Mouse (Mus musculus): Measurements from ENCODE around the gene Mxd4. TPM values are rescaled to one million over a fixed set of nuclear protein-coding genes. Genes with fewer than 3 reads are reported as not detected.

Gene Mxd4
- polyA plus RNA-seq, 1 experiment from 2014 or later = 38.1 TPM

- Histone ChIP-seq H3K4me1 (no peaks in the 10 kb centered on the region), H3K27ac (no peak overlapping the region), H3K9me3 (no peaks in the 10 kb centered on the region), H3K9ac (no peak overlapping the region), H3K27me3 (replicated peaks) (no peaks in the 10 kb centered on the region), H3K36me3 (replicated peaks) (no peaks in the 10 kb centered on the region), H3K4me3 (no peak overlapping the region), H3K4me2 (no peak overlapping the region)
- ATAC-seq (replicated peaks) = no peak
- 82% methylated on average over 6 of the region's 6 CpGs for WGBS
Observed at GRCm38 (mm10) chr5:34194975-34195662, 7.6 kb upstream of the Mxd4 start.

- Histone ChIP-seq H3K36me3 (replicated peaks) (no peaks in the 10 kb centered on the region), H3K9me3 (no peaks in the 10 kb centered on the region), H3K27ac (no peak overlapping the region), H3K9ac (no peak overlapping the region), H3K27me3 (replicated peaks) (no peaks in the 10 kb centered on the region), H3K4me1 (no peaks in the 10 kb centered on the region), H3K4me3 (no peak overlapping the region), H3K4me2 (no peak overlapping the region)
- 36% methylated on average over 1 of the region's 1 CpGs for WGBS
- no peak for ATAC-seq (replicated peaks)
Observed at GRCm38 (mm10) chr5:34194426-34194825, 6.9 kb upstream of the Mxd4 start.

GRCm38 (mm10) chr5:34191843-34192242 is 4.3 kb upstream of the Mxd4 start:
- H3K9ac ChIP-seq = no peak overlapping the region
- 78% methylated on average over 4 of the region's 4 CpGs for WGBS
- no peak overlapping the region for H3K4me2 ChIP-seq
- H3K27me3 ChIP-seq (replicated peaks) = no peaks in the 10 kb centered on the region
- H3K4me1 ChIP-seq = peaks cover 12% of the 10 kb centered on the region
- no peak overlapping the region for H3K4me3 ChIP-seq
- H3K36me3 ChIP-seq (replicated peaks) = no peaks in the 10 kb centered on the region
- H3K27ac ChIP-seq = no peak overlapping the region
- no peak for ATAC-seq (replicated peaks)
- no peaks in the 10 kb centered on the region for H3K9me3 ChIP-seq

- 45% methylated on average over 4 of the region's 4 CpGs for WGBS
- H3K9me3 ChIP-seq = no peaks in the 10 kb centered on the region
- no peak overlapping the region for H3K27ac ChIP-seq
- H3K4me3 ChIP-seq = no peak overlapping the region
- no peak overlapping the region for H3K9ac ChIP-seq
- no peak for ATAC-seq (replicated peaks)
- H3K4me1 ChIP-seq = peaks cover 19% of the 10 kb centered on the region
- H3K27me3 ChIP-seq (replicated peaks) = no peaks in the 10 kb centered on the region
- H3K4me2 ChIP-seq = no peak overlapping the region
- H3K36me3 ChIP-seq (replicated peaks) = no peaks in the 10 kb centered on the region
Observed at GRCm38 (mm10) chr5:34191021-34191420, 3.5 kb upstream of the Mxd4 start.

- no peak overlapping the region for H3K9ac ChIP-seq
- H3K27ac ChIP-seq = no peak overlapping the region
- H3K4me1 ChIP-seq = peaks cover 34% of the 10 kb centered on the region
- H3K36me3 ChIP-seq (replicated peaks) = no peaks in the 10 kb centered on the region
- H3K4me3 ChIP-seq = no peak overlapping the region
- WGBS = 63% methylated on average over 1 of the region's 1 CpGs
- no peak for ATAC-seq (replicated peaks)
- H3K27me3 ChIP-seq (replicated peaks) = no peaks in the 10 kb centered on the region
- no peak overlapping the region for H3K4me2 ChIP-seq
- no peaks in the 10 kb centered on the region for H3K9me3 ChIP-seq
Observed at GRCm38 (mm10) chr5:34189521-34189920, 2.0 kb upstream of the Mxd4 start.

- no peak overlapping the region for H3K27ac ChIP-seq
Observed at GRCm38 (mm10) chr5:34188856-34189255, 1.3 kb upstream of the Mxd4 start.

GRCm38 (mm10) chr5:34186961-34187391 is 544 bp downstream of the Mxd4 start:
- no peaks in the 10 kb centered on the region for H3K9me3 ChIP-seq
- H3K4me1 ChIP-seq = peaks cover 51% of the 10 kb centered on the region
- H3K27ac ChIP-seq = peak overlapping the region; percentile 91
- peak overlapping the region; percentile 74 for H3K9ac ChIP-seq
- H3K36me3 ChIP-seq (replicated peaks) = 0 out of 2 replicates have a peak, but pooled peaks cover 5% of the 10 kb centered on the region
- H3K4me2 ChIP-seq = peak overlapping the region; percentile 78
- H3K27me3 ChIP-seq (replicated peaks) = no peaks in the 10 kb centered on the region
- ATAC-seq (replicated peaks) = peak; percentile 34
- peak overlapping the region; percentile 89 for H3K4me3 ChIP-seq
- under 1% methylated on average over 45 of the region's 46 CpGs for WGBS

More at GRCm38 (mm10) chr5:34188856-34189255, 1.3 kb upstream of the Mxd4 start:
- Histone ChIP-seq H3K27me3 (replicated peaks) (no peaks in the 10 kb centered on the region), H3K4me3 (peak overlapping the region; percentile 89), H3K36me3 (replicated peaks) (no peaks in the 10 kb centered on the region), H3K4me2 (peak overlapping the region; percentile 78), H3K9ac (peak overlapping the region; percentile 66; the same call in 1 of the 2 replicates), H3K9me3 (no peaks in the 10 kb centered on the region), H3K4me1 (peaks cover 41% of the 10 kb centered on the region)
- 74% methylated on average over 2 of the region's 2 CpGs for WGBS
- ATAC-seq (replicated peaks) = no peak

GRCm38 (mm10) chr5:34186391-34186790 is 1.1 kb downstream of the Mxd4 start:
- Histone ChIP-seq H3K27ac (no peak overlapping the region), H3K9ac (peak overlapping the region; percentile 74), H3K36me3 (replicated peaks) (0 out of 2 replicates have a peak, but pooled peaks cover 5% of the 10 kb centered on the region), H3K9me3 (no peaks in the 10 kb centered on the region), H3K4me3 (peak overlapping the region; percentile 89), H3K4me2 (peak overlapping the region; percentile 78), H3K27me3 (replicated peaks) (no peaks in the 10 kb centered on the region), H3K4me1 (peaks cover 53% of the 10 kb centered on the region)
- ATAC-seq (replicated peaks) = no peak
- WGBS = 58% methylated on average over 2 of the region's 2 CpGs

- Histone ChIP-seq H3K9me3 (no peaks in the 10 kb centered on the region), H3K4me3 (peak overlapping the region; percentile 89), H3K4me2 (peak overlapping the region; percentile 78), H3K27ac (no peak overlapping the region), H3K4me1 (peaks cover 53% of the 10 kb centered on the region), H3K9ac (peak overlapping the region; percentile 74; the same call in 1 of the 2 replicates), H3K36me3 (replicated peaks) (0 out of 2 replicates have a peak, but pooled peaks cover 5% of the 10 kb centered on the region), H3K27me3 (replicated peaks) (no peaks in the 10 kb centered on the region)
- no peak for ATAC-seq (replicated peaks)
Observed at GRCm38 (mm10) chr5:34185791-34186190, 1.7 kb downstream of the Mxd4 start.

- WGBS = 89% methylated on average over 1 of the region's 1 CpGs
- no peak overlapping the region for H3K4me3 ChIP-seq
Observed at GRCm38 (mm10) chr5:34185051-34185580, 2.4 kb downstream of the Mxd4 start.

GRCm38 (mm10) chr5:34183976-34184375 is 3.5 kb downstream of the Mxd4 start:
- Histone ChIP-seq H3K27me3 (replicated peaks) (no peaks in the 10 kb centered on the region), H3K9me3 (no peaks in the 10 kb centered on the region), H3K36me3 (replicated peaks) (0 out of 2 replicates have a peak, but pooled peaks cover 5% of the 10 kb centered on the region), H3K4me1 (peaks cover 51% of the 10 kb centered on the region), H3K4me3 (no peak overlapping the region), H3K4me2 (no peak overlapping the region), H3K27ac (no peak overlapping the region), H3K9ac (no peak overlapping the region)
- no peak for ATAC-seq (replicated peaks)
- WGBS = 83% methylated on average over 3 of the region's 3 CpGs

More at GRCm38 (mm10) chr5:34185051-34185580, 2.4 kb downstream of the Mxd4 start:
- H3K27ac ChIP-seq = no peak overlapping the region
- no peaks in the 10 kb centered on the region for H3K9me3 ChIP-seq
- 0 out of 2 replicates have a peak overlapping the region, but pooled peaks have one; percentile 74 for H3K9ac ChIP-seq
- no peaks in the 10 kb centered on the region for H3K27me3 ChIP-seq (replicated peaks)
- peak overlapping the region; percentile 78 for H3K4me2 ChIP-seq
- 0 out of 2 replicates have a peak, but pooled peaks cover 5% of the 10 kb centered on the region for H3K36me3 ChIP-seq (replicated peaks)
- peaks cover 53% of the 10 kb centered on the region for H3K4me1 ChIP-seq
- ATAC-seq (replicated peaks) = no peak

GRCm38 (mm10) chr5:34183156-34183880 is 4.2 kb downstream of the Mxd4 start:
- no peak overlapping the region for H3K27ac ChIP-seq
- H3K4me3 ChIP-seq = no peak overlapping the region
- H3K27me3 ChIP-seq (replicated peaks) = no peaks in the 10 kb centered on the region
- 72% methylated on average over 5 of the region's 5 CpGs for WGBS
- H3K4me2 ChIP-seq = no peak overlapping the region
- H3K9me3 ChIP-seq = no peaks in the 10 kb centered on the region
- H3K4me1 ChIP-seq = peaks cover 44% of the 10 kb centered on the region
- ATAC-seq (replicated peaks) = no peak
- H3K36me3 ChIP-seq (replicated peaks) = 0 out of 2 replicates have a peak, but pooled peaks cover 5% of the 10 kb centered on the region
- no peak overlapping the region for H3K9ac ChIP-seq

Data from midbrain, embryonic 15.5 days (tissue).